Mouse (Mus musculus) lung, adult 2 months (tissue): ENCODE results near the gene Ccdc190.

ENCODE experiments used
- CTCF ChIP-seq: fragments of 200-500 bp; IDR thresholded peaks from 2 replicates; pipeline ENCODE4 v1.5.1; 2011; ENCODE audit warnings: mild to moderate bottlenecking, low read length, control low read depth; ENCODE audit not compliant: insufficient read depth
- POLR2A ChIP-seq: fragments of 200-500 bp; IDR thresholded peaks from 2 replicates; pipeline ENCODE4 v1.6.1; 2011; ENCODE audit warnings: low read depth, mild to moderate bottlenecking, control low read depth, low read length, borderline replicate concordance; ENCODE audit errors: extremely low read depth

DNA sequence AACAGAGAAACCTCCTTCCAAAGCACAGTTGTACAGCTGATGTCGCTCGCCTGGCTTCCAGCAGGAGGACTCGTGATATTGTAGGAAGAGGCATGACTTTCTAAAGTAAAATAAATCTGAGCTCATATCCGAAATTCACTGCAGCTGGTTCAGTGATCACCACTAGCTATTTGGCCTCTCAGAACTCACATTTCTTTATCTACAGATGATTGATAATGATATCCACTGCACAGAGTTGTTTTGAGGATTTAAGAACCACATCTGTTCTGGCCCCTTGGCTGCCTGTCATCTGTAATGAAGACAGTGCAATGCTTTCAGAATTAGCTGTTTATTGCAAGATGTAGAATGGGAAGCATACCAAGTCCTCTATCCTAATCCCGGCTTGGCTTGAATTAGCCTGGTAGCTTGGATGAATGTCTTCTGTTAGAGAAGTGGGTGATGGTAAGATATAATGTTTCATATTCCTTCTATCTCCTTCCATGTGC is 45.3 kb upstream of the Ccdc190 start:
- TF ChIP-seq CTCF (no peak), POLR2A (no peak)
